Mouse (Mus musculus) megakaryocyte, embryonic 14.5 days (primary cell): ENCODE measurements at regions not wholly inside any gene's neighbourhood (a gene's known extent, or its start where the extent isn't known, plus 50 kb on each side); places are given as distances from the start of the nearest gene placed in this dataset.

Experiments used
- H3K27me3 ChIP-seq: replicated peaks from 2 replicates; pipeline ENCODE3; 2012; ENCODE audit warnings: inconsistent platforms
- H3K36me3 ChIP-seq: replicated peaks from 2 replicates; pipeline ENCODE3; 2012; ENCODE audit warnings: low read length, inconsistent platforms, mixed read lengths
- H3K4me1 ChIP-seq: 2 replicates; pipeline ENCODE4 v1.6.1; 2012; ENCODE audit warnings: inconsistent platforms
- H3K4me3 ChIP-seq: replicated peaks from 2 replicates; pipeline ENCODE3; 2012; ENCODE audit warnings: moderate library complexity, mild to moderate bottlenecking, inconsistent platforms
- H3K9me3 ChIP-seq: 2 replicates; pipeline ENCODE4 v1.6.1; 2012; ENCODE audit warnings: inconsistent platforms
- FLI1 ChIP-seq: IDR thresholded peaks from 2 replicates; pipeline ENCODE4 v1.6.1; 2012; ENCODE audit warnings: low read length, inconsistent platforms, mixed read lengths
- GATA1 ChIP-seq: IDR thresholded peaks from 3 replicates; pipeline ENCODE4 v1.6.1; 2012; ENCODE audit warnings: mixed read lengths, low read length, inconsistent platforms, borderline replicate concordance

GRCm38 (mm10) chr14:58787618-58788017, 355.1 kb downstream of the 1700129C05Rik start:
- peaks cover 15% of the 10 kb centered on the region for H3K9me3 ChIP-seq
- TF ChIP-seq FLI1 (no peak), GATA1 (no peak)
- no peak overlapping the region for H3K4me3 ChIP-seq
- H3K4me1 ChIP-seq, result no peaks in the 10 kb centered on the region
- H3K36me3 ChIP-seq, result no peaks in the 10 kb centered on the region
- H3K27me3 ChIP-seq, result no peaks in the 10 kb centered on the region

GRCm38 (mm10) chr14:58786791-58787491, 355.8 kb downstream of the 1700129C05Rik start:
- Histone ChIP-seq H3K36me3 (no peaks in the 10 kb centered on the region), H3K27me3 (no peaks in the 10 kb centered on the region), H3K4me3 (no peak overlapping the region), H3K9me3 (peaks cover 15% of the 10 kb centered on the region), H3K4me1 (no peaks in the 10 kb centered on the region)
- no peak for TF ChIP-seq GATA1
- no peak for TF ChIP-seq FLI1

- H3K27me3 ChIP-seq, result no peaks in the 10 kb centered on the region
- H3K36me3 ChIP-seq, result no peaks in the 10 kb centered on the region
- no peaks in the 10 kb centered on the region for H3K4me1 ChIP-seq
- H3K4me3 ChIP-seq, result no peak overlapping the region
- TF ChIP-seq GATA1, result no peak
- TF ChIP-seq FLI1, result no peak
- peaks cover 13% of the 10 kb centered on the region; the same call in 1 of the 2 replicates for H3K9me3 ChIP-seq
Measured at GRCm38 (mm10) chr14:58783201-58783600, 359.5 kb downstream of the 1700129C05Rik start.

GRCm38 (mm10) chr14:58780306-58780705, 362.4 kb downstream of the 1700129C05Rik start:
- H3K36me3 ChIP-seq, result no peaks in the 10 kb centered on the region
- no peak overlapping the region for H3K4me3 ChIP-seq
- H3K27me3 ChIP-seq, result no peaks in the 10 kb centered on the region
- peaks cover 10% of the 10 kb centered on the region for H3K9me3 ChIP-seq
- TF ChIP-seq FLI1 (no peak), GATA1 (no peak)
- H3K4me1 ChIP-seq, result no peaks in the 10 kb centered on the region

- TF ChIP-seq GATA1 (no peak), FLI1 (no peak)
- peaks cover 11% of the 10 kb centered on the region for H3K9me3 ChIP-seq
- H3K27me3 ChIP-seq, result no peaks in the 10 kb centered on the region
- no peak overlapping the region for H3K4me3 ChIP-seq
- no peaks in the 10 kb centered on the region for H3K4me1 ChIP-seq
- H3K36me3 ChIP-seq, result no peaks in the 10 kb centered on the region
Measured at GRCm38 (mm10) chr14:58778675-58779074, 364.0 kb downstream of the 1700129C05Rik start.

GRCm38 (mm10) chr14:58761291-58761690, 381.4 kb downstream of the 1700129C05Rik start:
- Histone ChIP-seq H3K9me3 (peaks cover 11% of the 10 kb centered on the region; the same call in 1 of the 2 replicates), H3K4me1 (no peaks in the 10 kb centered on the region), H3K36me3 (no peaks in the 10 kb centered on the region), H3K4me3 (no peak overlapping the region), H3K27me3 (no peaks in the 10 kb centered on the region)
- TF ChIP-seq GATA1 (no peak), FLI1 (no peak)

- H3K27me3 ChIP-seq, result no peaks in the 10 kb centered on the region
- peaks cover 13% of the 10 kb centered on the region; the same call in 1 of the 2 replicates for H3K9me3 ChIP-seq
- no peaks in the 10 kb centered on the region for H3K4me1 ChIP-seq
- TF ChIP-seq GATA1, result no peak
- TF ChIP-seq FLI1, result no peak
- no peak overlapping the region for H3K4me3 ChIP-seq
- no peaks in the 10 kb centered on the region for H3K36me3 ChIP-seq
Measured at GRCm38 (mm10) chr14:58759759-58760158, 382.9 kb downstream of the 1700129C05Rik start.

- Histone ChIP-seq H3K9me3 (peaks cover 4% of the 10 kb centered on the region; the same call in 1 of the 2 replicates), H3K36me3 (no peaks in the 10 kb centered on the region), H3K4me3 (no peak overlapping the region), H3K27me3 (no peaks in the 10 kb centered on the region), H3K4me1 (no peaks in the 10 kb centered on the region)
- TF ChIP-seq GATA1 (no peak), FLI1 (no peak)
Measured at GRCm38 (mm10) chr14:58753781-58754180, 388.9 kb downstream of the 1700129C05Rik start.

- Histone ChIP-seq H3K4me3 (no peak overlapping the region), H3K4me1 (no peaks in the 10 kb centered on the region), H3K36me3 (no peaks in the 10 kb centered on the region), H3K9me3 (peaks cover 4% of the 10 kb centered on the region; the same call in 1 of the 2 replicates), H3K27me3 (no peaks in the 10 kb centered on the region)
- TF ChIP-seq GATA1 (no peak), FLI1 (no peak)
Measured at GRCm38 (mm10) chr14:58753136-58753535, 389.6 kb downstream of the 1700129C05Rik start.

- H3K27me3 ChIP-seq, result no peaks in the 10 kb centered on the region
- no peak for TF ChIP-seq FLI1
- TF ChIP-seq GATA1, result no peak
- H3K4me1 ChIP-seq, result no peaks in the 10 kb centered on the region
- H3K4me3 ChIP-seq, result no peak overlapping the region
- H3K36me3 ChIP-seq, result no peaks in the 10 kb centered on the region
- peaks cover 3% of the 10 kb centered on the region; the same call in 1 of the 2 replicates for H3K9me3 ChIP-seq
Measured at GRCm38 (mm10) chr14:58726418-58726817, 416.3 kb downstream of the 1700129C05Rik start.
